Mouse (Mus musculus) liver, embryonic 14.5 days (tissue): ENCODE results near the gene Atf7. TPM values are rescaled to one million over a fixed set of nuclear protein-coding genes. Genes with fewer than 3 reads are reported as not detected.

Experiments used
- ATAC-seq: fragments of 200-750 bp; cut with Nextera tagmentation; 2 replicates; pipeline ENCODE4 v1.8.0; 2017; ENCODE audit warnings: moderate number of reproducible peaks, mild to moderate bottlenecking, moderate library complexity; ENCODE audit not compliant: insufficient read depth
- DNase-seq, 3 experiments: peaks; one replicate each; pipeline ENCODE4 v3.0.0-alpha.2; 2012 to 2013; ENCODE audit warnings: low read depth in 3 of 3, low spot score in 3 of 3
- H3K27ac ChIP-seq: fragments of 300-500 bp; sonication (generic); 2 replicates; pipeline ENCODE4 v1.5.1; 2014; ENCODE audit warnings: moderate library complexity, mild to moderate bottlenecking, control low read depth, inconsistent platforms
- H3K27me3 ChIP-seq: fragments of 300-500 bp; sonication (generic); 2 replicates; pipeline ENCODE4 v1.6.1; 2014; ENCODE audit warnings: mild to moderate bottlenecking, low read length, moderate library complexity; ENCODE audit not compliant: control insufficient read depth, insufficient read depth
- H3K36me3 ChIP-seq: fragments of 300-500 bp; sonication (generic); replicated peaks from 2 replicates; pipeline ENCODE4 v1.6.1; 2014; ENCODE audit warnings: low read depth; ENCODE audit not compliant: control insufficient read depth, insufficient read depth
- H3K4me1 ChIP-seq, 2 experiments: fragments of 200-500 bp in 1 of 2; fragments of 300-500 bp in 1 of 2; sonication (generic) in 1 of 2; replicated peaks; 2 replicates each; pipeline ENCODE4 v1.6.1; 2012 to 2014; ENCODE audit warnings: antibody characterized with exemption in 1 of 2, inconsistent platforms in 1 of 2, low read length in 1 of 2; ENCODE audit not compliant: control insufficient read depth in 2 of 2, insufficient read depth in 2 of 2
- H3K4me2 ChIP-seq: fragments of 300-500 bp; sonication (generic); 2 replicates; pipeline ENCODE4 v1.6.1; 2014; ENCODE audit warnings: low read depth, mild to moderate bottlenecking, control low read depth, moderate library complexity
- H3K4me3 ChIP-seq, 2 experiments: fragments of 200-500 bp in 1 of 2; fragments of 300-500 bp in 1 of 2; sonication (generic) in 1 of 2; 2 replicates each; pipeline ENCODE4 v1.5.1; 2012 to 2014; ENCODE audit warnings: low read depth in 2 of 2, low read length in 2 of 2, mild to moderate bottlenecking in 2 of 2, control low read depth in 1 of 2, inconsistent platforms in 1 of 2, moderate library complexity in 1 of 2; ENCODE audit not compliant: insufficient read depth in 1 of 2
- H3K9ac ChIP-seq: fragments of 300-500 bp; sonication (generic); replicated peaks from 2 replicates; pipeline ENCODE4 v1.6.1; 2014; ENCODE audit warnings: mild to moderate bottlenecking, control low read depth, moderate library complexity
- H3K9me3 ChIP-seq: fragments of 300-500 bp; sonication (generic); 2 replicates; pipeline ENCODE4 v1.6.1; 2016; ENCODE audit warnings: low read length, mixed read lengths; ENCODE audit not compliant: control insufficient read depth
- CTCF ChIP-seq: IDR thresholded peaks from 2 replicates; pipeline ENCODE4 v1.5.1; 2016; ENCODE audit warnings: antibody characterized with exemption, low read depth, control low read depth
- EP300 ChIP-seq: IDR thresholded peaks from 2 replicates; pipeline ENCODE4 v1.6.1; 2016; ENCODE audit warnings: antibody characterized with exemption, low read depth
- WGBS: fragments of 180-500 bp; shearing (Covaris S2); extraction: QIAGEN DNeasy Blood & Tissue Kit; methylation state at CpG from one replicate; pipeline ENCODE4 v1.1.7; 2014; ENCODE audit not compliant: insufficient replicate concordance; 5-methylcytosine and 5-hydroxymethylcytosine counted together
- polyA plus RNA-seq, 2 experiments: library from polyadenylated mRNA; depleted of rRNA in 1 of 2; stranded (reverse) in 1 of 2; unstranded in 1 of 2; fragments of >200 nt; fragmentation: Nextera tagmentation in 1 of 2; extraction: Ambion mirVana in 1 of 2; gene quantifications; 2 replicates each; pipeline versions ENCODE4 v1.2.1 to v1.2.3; 2012 to 2014

Atf7 gene
- polyA plus RNA-seq, 2 experiments: 7.3 to 12.3 TPM

- TF ChIP-seq EP300: no peak
- no peak for TF ChIP-seq CTCF
- Histone ChIP-seq H3K4me3 (no peak overlapping the region), H3K36me3 (no peaks in the 10 kb centered on the region), H3K4me1 (no peaks in the 10 kb centered on the region), H3K4me2 (no peak overlapping the region), H3K27me3 (no peaks in the 10 kb centered on the region), H3K27ac (no peak overlapping the region), H3K9ac (no peak overlapping the region), H3K9me3 (no peaks in the 10 kb centered on the region)
- no peak for DNase-seq
- ATAC-seq: no peak
- 88% methylated on average over 1 of the region's 1 CpGs for WGBS
Observed at GRCm38 (mm10) chr15:102576972-102577371, 48.3 kb downstream of the Atf7 start.

DNA sequence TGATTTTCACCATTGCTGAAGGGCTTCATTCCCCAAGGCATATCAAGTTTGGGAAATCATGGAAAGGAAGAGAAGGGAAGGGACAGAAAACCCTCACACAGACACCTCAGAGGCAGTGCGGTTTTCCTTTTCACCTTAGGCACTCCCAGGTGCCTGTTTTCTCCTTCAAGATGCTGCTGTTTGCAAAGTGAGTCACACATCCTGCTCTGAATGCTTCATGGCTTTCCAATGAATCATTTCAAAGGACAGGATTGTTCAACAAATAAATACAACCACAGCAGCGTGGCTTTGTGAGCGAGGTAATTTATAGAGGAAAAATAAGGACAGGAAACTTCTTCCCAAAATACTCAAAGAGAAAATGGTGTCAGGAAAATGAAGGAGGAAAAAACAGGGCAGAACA, 53.2 kb downstream of the Atf7 start:
- no peak overlapping the region for H3K4me3 ChIP-seq
- H3K36me3 ChIP-seq: no peaks in the 10 kb centered on the region
- no peaks in the 10 kb centered on the region for H3K4me1 ChIP-seq
- ATAC-seq (no peak), DNase-seq (no peak)
- H3K9me3 ChIP-seq: no peaks in the 10 kb centered on the region
- 63% methylated on average over 3 of the region's 3 CpGs for WGBS
- no peaks in the 10 kb centered on the region for H3K27me3 ChIP-seq
- H3K27ac ChIP-seq: no peak overlapping the region
- H3K4me2 ChIP-seq: no peak overlapping the region
- no peak for TF ChIP-seq CTCF
- no peak for TF ChIP-seq EP300
- no peak overlapping the region for H3K9ac ChIP-seq

GRCm38 (mm10) chr15:102567849-102568248, 57.4 kb downstream of the Atf7 start:
- no peak for TF ChIP-seq EP300
- no peak for TF ChIP-seq CTCF
- H3K4me1 ChIP-seq: no peaks in the 10 kb centered on the region
- H3K27ac ChIP-seq: no peak overlapping the region
- H3K36me3 ChIP-seq: no peaks in the 10 kb centered on the region
- WGBS: 62% methylated on average over 2 of the region's 2 CpGs
- H3K9ac ChIP-seq: no peak overlapping the region
- H3K9me3 ChIP-seq: no peaks in the 10 kb centered on the region
- DNase-seq: no peak
- no peak for ATAC-seq
- no peaks in the 10 kb centered on the region for H3K27me3 ChIP-seq
- no peak overlapping the region for H3K4me3 ChIP-seq
- H3K4me2 ChIP-seq: no peak overlapping the region

GRCm38 (mm10) chr15:102563681-102564080, 61.6 kb downstream of the Atf7 start:
- DNase-seq (no peak), ATAC-seq (no peak)
- H3K27me3 ChIP-seq: no peaks in the 10 kb centered on the region
- WGBS: 78% methylated on average over 5 of the region's 5 CpGs
- H3K4me2 ChIP-seq: no peak overlapping the region
- no peak for TF ChIP-seq EP300
- no peak for TF ChIP-seq CTCF
- H3K4me3 ChIP-seq: no peak overlapping the region
- H3K9me3 ChIP-seq: no peaks in the 10 kb centered on the region
- no peak overlapping the region for H3K9ac ChIP-seq
- H3K4me1 ChIP-seq: no peaks in the 10 kb centered on the region
- no peak overlapping the region for H3K27ac ChIP-seq
- H3K36me3 ChIP-seq: no peaks in the 10 kb centered on the region

DNA sequence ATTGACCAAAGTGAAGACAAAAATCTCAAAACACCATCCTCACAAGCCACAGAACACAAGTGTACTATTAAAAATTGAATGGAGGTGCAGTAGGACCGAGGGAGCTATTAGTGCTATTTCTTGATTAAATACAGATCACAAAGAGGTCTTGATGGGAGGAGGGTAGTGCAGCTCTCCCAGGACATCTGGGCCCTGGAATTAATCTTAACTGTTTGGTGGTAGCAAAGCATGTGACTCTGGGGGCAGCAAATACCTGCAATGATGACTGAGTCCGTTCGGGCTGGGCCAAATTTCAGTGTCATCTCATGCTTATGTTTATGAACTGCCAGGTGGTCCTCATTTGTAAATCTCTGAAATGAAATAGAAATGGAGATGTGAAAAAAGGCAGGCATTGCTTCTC, 62.2 kb downstream of the Atf7 start:
- no peaks in the 10 kb centered on the region for H3K36me3 ChIP-seq
- no peak for DNase-seq
- ATAC-seq: no peak
- H3K4me1 ChIP-seq: no peaks in the 10 kb centered on the region
- WGBS: 75% methylated on average over 3 of the region's 3 CpGs
- H3K4me2 ChIP-seq: no peak overlapping the region
- no peak overlapping the region for H3K9ac ChIP-seq
- H3K9me3 ChIP-seq: no peaks in the 10 kb centered on the region
- H3K4me3 ChIP-seq: no peak overlapping the region
- H3K27ac ChIP-seq: no peak overlapping the region
- H3K27me3 ChIP-seq: no peaks in the 10 kb centered on the region
- TF ChIP-seq CTCF (no peak), EP300 (no peak)

DNA sequence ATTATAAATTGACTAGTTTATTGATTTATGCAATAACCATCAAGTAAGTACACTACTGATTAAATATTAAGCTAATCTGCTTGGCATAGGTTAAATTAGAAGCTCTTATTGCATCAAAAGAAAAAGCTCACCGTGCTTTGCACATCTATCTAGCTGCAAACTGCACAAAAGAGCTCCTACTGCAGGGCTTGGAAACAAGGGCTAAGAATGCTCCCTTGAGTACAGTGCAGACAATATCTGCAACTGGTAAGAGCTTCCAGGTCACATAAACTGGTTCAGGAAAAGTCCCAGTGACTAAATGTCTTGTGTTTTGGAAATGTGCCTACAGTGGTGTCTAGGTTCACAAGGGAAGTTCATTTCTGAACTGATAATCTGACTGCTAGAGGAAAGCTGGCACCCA, 62.8 kb downstream of the Atf7 start:
- TF ChIP-seq EP300 (no peak), CTCF (no peak)
- ATAC-seq (no peak), DNase-seq (no peak)
- no peak overlapping the region for H3K4me2 ChIP-seq
- no peaks in the 10 kb centered on the region for H3K9me3 ChIP-seq
- no peak overlapping the region for H3K4me3 ChIP-seq
- H3K36me3 ChIP-seq: no peaks in the 10 kb centered on the region
- no peak overlapping the region for H3K27ac ChIP-seq
- no peaks in the 10 kb centered on the region for H3K27me3 ChIP-seq
- no peaks in the 10 kb centered on the region for H3K4me1 ChIP-seq
- 79% methylated on average over 1 of the region's 1 CpGs for WGBS
- H3K9ac ChIP-seq: no peak overlapping the region
